Mouse (Mus musculus): Measurements from ENCODE around the gene Itga5.

Gene Itga5

GRCm38 (mm10) chr15:103365471-103366375 is 840 bp downstream of the Itga5 start:
- no peak for DNase-seq (ENCODE audit: low read depth, low spot score)

DNA sequence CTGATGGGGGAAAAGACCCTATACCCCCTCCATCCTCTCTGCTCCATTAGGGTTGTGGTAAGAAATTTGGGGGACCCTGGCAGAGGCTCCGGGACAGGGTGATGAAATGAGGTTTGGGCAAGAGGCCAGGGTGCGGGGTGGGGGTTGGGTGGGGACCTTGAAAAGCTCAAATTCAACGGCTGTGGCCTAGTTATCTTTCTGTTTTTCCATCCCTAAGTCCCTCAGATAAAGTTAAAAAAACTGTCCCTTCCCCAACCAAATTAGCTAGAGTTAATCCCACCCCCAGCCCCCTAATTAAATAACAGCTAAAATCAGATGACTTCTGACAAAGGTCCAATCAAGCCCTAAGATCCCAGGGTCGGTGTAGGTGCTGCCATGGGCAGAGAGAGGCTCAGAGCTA is 1.8 kb downstream of the Itga5 start:
- DNase-seq (ENCODE audit: low read depth, low spot score) = no peak

GRCm38 (mm10) chr15:103363809-103364208 is 2.8 kb downstream of the Itga5 start:
- DNase-seq (ENCODE audit: low read depth, low spot score) = no peak

DNA sequence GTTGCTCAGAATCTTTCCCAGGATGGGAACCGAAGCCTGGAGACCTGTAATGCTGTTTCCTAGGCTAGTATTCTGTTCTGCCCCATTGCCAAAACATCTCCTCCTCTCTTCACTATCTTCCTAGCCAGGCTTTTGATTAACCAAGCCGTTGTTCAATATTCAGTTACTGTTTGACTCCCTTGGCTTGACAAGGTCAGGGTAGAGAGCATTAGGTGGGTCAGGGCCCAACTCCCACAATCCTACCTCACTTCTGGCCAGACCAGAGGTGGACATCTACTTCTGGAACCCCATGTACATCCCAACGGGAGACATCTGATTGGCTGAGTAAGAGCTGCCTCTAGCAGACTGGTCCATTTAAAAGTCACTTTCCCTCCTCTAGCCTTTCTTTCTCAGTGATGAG is 3.6 kb downstream of the Itga5 start:
- no peak for DNase-seq (ENCODE audit: low read depth, low spot score)

DNA sequence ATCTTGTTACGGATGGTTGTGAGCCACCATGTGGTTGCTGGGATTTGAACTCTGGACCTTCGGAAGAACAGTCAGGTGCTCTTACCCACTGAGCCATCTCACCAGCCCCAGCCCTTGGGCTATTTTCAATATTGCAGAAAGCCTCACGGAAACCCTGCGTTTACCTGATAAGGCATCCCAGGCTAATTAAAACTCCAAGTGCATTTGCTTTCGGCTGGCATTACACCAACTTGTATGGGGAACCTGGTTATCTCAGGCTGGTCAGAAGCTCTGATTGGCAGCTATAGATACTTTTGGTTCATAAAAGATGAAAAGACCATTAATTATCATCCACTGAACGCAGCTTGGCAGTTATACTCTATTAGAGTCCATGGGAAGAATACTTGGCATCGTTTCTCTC is 4.2 kb downstream of the Itga5 start:
- DNase-seq (ENCODE audit: low read depth, low spot score) = no peak

GRCm38 (mm10) chr15:103361269-103361668 is 5.3 kb downstream of the Itga5 start:
- DNase-seq (ENCODE audit: low read depth, low spot score) = no peak

DNA sequence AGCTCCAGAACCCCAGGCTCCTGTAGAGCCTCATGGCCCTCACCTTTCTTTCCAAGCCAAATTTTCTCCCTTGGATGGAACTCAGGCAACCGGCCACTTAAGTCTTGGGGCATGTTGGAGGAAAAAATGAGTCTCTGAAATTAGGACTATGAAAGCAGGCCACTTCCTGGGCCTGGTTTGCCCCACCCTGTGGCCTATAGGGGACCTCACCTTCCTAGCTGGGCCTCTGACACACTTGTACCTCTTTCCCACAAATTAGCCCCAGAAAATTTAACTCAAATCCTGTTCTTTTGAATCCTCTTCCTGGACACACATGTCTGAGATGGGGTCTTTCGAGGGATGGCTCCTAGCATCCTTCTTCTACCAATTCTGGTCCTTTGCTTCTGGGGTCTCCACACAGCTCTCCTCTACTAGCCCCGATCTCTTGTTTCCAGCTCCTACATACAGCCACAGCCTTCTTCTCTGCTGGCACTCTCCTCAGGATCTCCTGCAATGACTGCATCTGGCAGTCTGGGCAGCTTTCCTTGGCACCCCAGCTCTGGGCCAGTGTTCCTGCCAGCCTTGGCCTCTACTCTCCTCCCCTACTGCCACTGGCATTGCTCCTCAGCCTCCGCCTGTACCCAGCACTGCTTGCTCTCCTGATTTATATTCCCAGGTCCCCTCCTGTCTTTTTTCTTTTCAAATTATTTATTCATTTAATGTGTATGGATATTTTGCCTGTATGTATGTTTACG is 6.5 kb downstream of the Itga5 start:
- DNase-seq (ENCODE audit: low read depth, low spot score) = peak; percentile 90

- DNase-seq (ENCODE audit: low read depth, low spot score) = no peak
These were observed 7.4 kb downstream of the Itga5 start for GRCm38 (mm10) chr15:103359122-103359510.

GRCm38 (mm10) chr15:103358278-103359121 is 8.1 kb downstream of the Itga5 start:
- DNase-seq (ENCODE audit: low read depth, low spot score) = peak; percentile 61

GRCm38 (mm10) chr15:103357817-103358216 is 8.7 kb downstream of the Itga5 start:
- no peak for DNase-seq (ENCODE audit: low read depth, low spot score)

DNA sequence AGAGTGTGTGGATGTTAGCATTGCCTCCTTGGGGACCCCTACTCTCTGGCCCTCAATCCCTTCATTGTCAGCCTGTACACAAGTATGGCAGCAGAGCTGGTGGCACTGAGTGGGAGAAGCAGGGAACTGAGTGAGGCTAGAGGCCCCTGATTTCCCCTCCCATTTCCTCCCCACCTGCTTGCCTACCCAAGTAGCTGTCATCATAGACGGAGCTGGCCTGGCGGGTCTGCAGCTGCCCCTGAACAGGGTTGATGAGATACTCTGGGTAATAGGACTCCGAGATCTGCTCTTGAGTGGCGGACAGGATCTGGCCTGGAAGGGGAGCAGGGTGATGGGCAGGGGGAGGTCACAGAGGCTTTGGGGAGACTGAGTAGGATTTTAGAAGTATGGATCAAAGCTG is 10.4 kb downstream of the Itga5 start:
- no peak for DNase-seq (ENCODE audit: low read depth, low spot score)

DNA sequence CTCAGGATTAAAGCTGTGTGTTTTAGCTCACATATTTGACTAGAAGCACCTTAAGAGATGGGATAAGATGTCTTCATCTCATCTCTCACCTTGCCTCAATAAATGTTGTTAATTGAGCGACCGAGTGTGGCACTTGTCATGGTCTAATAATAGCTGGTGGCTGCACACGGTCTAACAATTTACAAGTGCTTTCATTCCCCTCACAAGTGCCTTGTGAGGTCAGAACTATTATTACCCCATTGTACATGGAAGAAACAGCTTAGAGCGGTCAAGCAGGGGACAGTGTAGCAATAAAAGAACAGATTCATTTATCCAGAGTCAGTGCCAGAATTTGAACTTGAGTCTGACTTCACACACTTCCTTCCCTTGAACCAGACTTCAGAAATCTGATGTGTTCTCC is 11.1 kb downstream of the Itga5 start:
- no peak for DNase-seq (ENCODE audit: low read depth, low spot score)

GRCm38 (mm10) chr15:103354690-103355089 is 11.9 kb downstream of the Itga5 start:
- peak; percentile 86 for DNase-seq (ENCODE audit: low read depth, low spot score)

GRCm38 (mm10) chr15:103353511-103354256 is 12.9 kb downstream of the Itga5 start:
- DNase-seq (ENCODE audit: low read depth, low spot score) = no peak

DNA sequence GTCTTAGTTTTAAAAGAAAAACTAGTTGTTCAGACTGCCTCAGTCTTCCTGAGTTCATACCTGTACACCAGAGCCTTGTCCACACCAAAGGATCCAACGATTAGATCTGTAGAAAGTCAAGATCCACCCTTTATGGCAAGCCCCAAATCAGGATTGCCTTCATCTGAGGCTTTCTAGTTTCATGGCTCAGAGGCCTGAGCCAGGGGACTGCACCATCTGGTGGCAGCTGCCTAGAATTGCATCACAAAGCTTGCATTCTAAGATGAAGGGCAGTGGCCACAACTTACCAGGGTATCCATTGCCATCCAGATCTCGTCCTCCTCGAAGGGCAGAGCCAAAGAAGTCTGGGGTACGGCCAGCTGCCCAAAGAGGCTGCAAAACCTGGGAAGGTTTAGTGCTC is 13.7 kb downstream of the Itga5 start:
- peak; percentile 80 for DNase-seq (ENCODE audit: low read depth, low spot score)

DNA sequence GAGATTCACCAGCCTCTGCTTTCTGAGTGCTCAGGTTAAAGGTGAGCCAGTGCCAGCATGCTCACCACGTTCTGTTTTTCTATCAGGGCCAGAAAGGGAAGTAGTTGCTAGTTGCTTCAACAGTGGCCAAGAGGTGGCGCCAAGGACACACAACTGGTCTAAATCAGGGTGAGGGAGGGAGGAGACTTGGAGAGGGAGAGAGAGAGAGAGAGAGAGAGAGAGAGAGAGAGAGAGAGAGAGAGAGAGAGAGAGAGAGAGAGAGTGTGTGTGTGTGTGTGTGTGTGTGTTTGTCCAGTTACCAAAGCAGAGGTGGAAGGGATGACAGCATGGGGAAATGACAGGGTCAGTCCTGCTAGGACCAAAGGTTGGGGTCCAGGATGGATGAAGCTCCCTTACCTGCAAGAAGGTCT is 19.3 kb downstream of the Itga5 start:
- peak; percentile 91 for DNase-seq (ENCODE audit: low read depth, low spot score)

- no peak for DNase-seq (ENCODE audit: low read depth, low spot score)
These were observed 20.8 kb downstream of the Itga5 start for GRCm38 (mm10) chr15:103345789-103346188.

DNA sequence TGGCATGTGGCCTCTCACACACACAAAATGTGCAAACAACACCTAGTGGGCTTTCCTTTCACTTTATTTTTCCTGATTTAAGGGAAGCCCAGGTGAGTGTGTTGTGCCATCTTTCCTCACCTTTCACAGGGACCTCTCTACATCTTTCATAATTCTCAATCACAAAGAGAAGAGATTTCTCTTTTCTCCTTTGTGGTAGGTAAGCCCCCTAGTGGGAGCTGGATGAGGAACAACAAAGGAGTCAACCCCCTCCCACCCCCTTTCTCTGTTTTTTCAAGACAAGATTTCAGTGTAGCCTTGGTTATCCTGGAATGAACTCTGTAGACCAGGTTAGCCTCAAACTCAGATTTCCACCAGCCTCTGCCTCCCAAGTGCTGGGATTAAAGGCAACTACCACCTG is 23.0 kb downstream of the Itga5 start:
- DNase-seq (ENCODE audit: low read depth, low spot score) = no peak

DNA sequence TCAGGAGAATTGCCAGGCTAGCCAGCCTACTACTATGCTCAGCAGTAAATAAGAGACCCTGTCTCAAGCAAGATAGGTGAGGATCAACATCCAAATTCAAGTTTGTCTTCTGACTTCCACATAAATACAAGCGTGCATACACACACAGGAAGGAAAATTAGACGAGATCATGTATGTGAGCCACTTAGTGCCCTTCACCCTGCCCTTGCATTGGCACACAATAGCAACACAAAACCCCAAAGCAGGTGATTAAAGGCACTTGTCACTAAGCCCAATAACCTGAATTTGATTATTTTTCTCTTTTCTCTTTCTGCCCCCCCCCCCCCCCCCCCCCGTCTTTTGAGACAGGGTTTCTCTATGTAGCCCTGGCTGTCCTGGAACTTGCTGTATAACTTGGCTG is 23.6 kb downstream of the Itga5 start:
- DNase-seq (ENCODE audit: low read depth, low spot score) = no peak

GRCm38 (mm10) chr15:103342415-103342814 is 24.1 kb downstream of the Itga5 start:
- DNase-seq (ENCODE audit: low read depth, low spot score) = peak; percentile 94

- no peak for DNase-seq (ENCODE audit: low read depth, low spot score)
These were observed 25.0 kb downstream of the Itga5 start for GRCm38 (mm10) chr15:103341547-103341946.
